ENCODE assay signal across 24 mouse cellular contexts in the genomic region with DNA sequence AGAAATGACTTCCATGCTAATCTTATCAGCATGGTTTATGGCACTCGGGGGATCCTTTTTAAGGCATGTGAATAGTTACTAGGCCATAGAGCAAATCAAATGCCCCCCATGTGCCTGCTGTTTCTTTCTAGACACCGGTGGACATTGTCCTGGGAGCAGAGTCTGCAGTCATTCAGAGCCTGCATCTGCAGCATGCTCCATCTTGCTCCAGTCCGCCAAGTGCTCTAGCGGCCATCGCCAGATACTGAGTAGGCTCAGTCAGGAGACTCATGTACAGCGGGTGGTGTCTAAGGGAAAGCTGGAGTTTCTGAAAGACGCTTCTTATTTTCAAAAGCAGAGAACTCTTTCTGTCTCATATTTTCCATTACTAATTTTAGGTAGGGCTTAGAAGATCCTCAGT.
"Had no signal": no experiment of that assay in that cellular context is flagged by ENCODE, and none has a peak within 500 bp of the region (broad histone marks: within the 10 kb centered on the region; RNA-seq: fewer than 3 reads in every experiment).

No protein-coding gene starts in this region.

- H3K27me3 ChIP-seq: heart, embryonic 13.5 days; heart, embryonic 15.5 days; hindbrain, embryonic 13.5 days; hindbrain, embryonic 15.5 days; kidney, embryonic 15.5 days; limb, embryonic 12.5 days; liver, embryonic 13.5 days; liver, embryonic 15.5 days had no signal

- DNase-seq: gastrocnemius, postnatal 14 days; gastrocnemius, postnatal 36 days; heart, adult 18-20 months; heart, postnatal 14 days; heart, postnatal 36 days; kidney, adult 18-20 months; kidney, adult 9 months; kidney, postnatal 14 days; kidney, postnatal 36 days; liver; liver, embryonic 13.5 days had no signal

- H3K27ac ChIP-seq: heart, embryonic 10.5 days; heart, embryonic 13.5 days; heart, embryonic 15.5 days; hindbrain, embryonic 13.5 days; hindbrain, embryonic 15.5 days; hindbrain, postnatal 0 days; kidney, embryonic 15.5 days; kidney, postnatal 0 days; left cerebral cortex, adult 2 months; limb, embryonic 10.5 days; limb, embryonic 12.5 days; liver, embryonic 13.5 days; liver, embryonic 15.5 days had no signal

- ATAC-seq: hindbrain, postnatal 0 days had no signal

- H3K4me3 ChIP-seq: heart, embryonic 10.5 days; heart, embryonic 13.5 days; heart, embryonic 15.5 days; hindbrain, embryonic 13.5 days; hindbrain, embryonic 15.5 days; kidney, embryonic 15.5 days; left cerebral cortex, adult 2 months; limb, embryonic 10.5 days; limb, embryonic 12.5 days; liver, embryonic 13.5 days; liver, embryonic 15.5 days had no signal

- H3K4me2 ChIP-seq: heart, embryonic 13.5 days; heart, embryonic 15.5 days; hindbrain, embryonic 13.5 days; hindbrain, embryonic 15.5 days; kidney, embryonic 15.5 days; limb, embryonic 12.5 days; liver, embryonic 11.5 days; liver, embryonic 13.5 days; liver, embryonic 15.5 days had no signal

- H3K4me1 ChIP-seq: heart, embryonic 10.5 days; heart, embryonic 13.5 days; heart, embryonic 15.5 days; hindbrain, embryonic 13.5 days; hindbrain, embryonic 15.5 days; kidney, embryonic 15.5 days; limb, embryonic 10.5 days; limb, embryonic 12.5 days had no signal

- H3K9me3 ChIP-seq: heart, embryonic 10.5 days; heart, embryonic 13.5 days; heart, embryonic 15.5 days; hindbrain, embryonic 13.5 days; hindbrain, embryonic 15.5 days; kidney, embryonic 15.5 days; limb, embryonic 10.5 days; limb, embryonic 12.5 days; liver, embryonic 13.5 days; liver, embryonic 15.5 days had no signal

- H3K9ac ChIP-seq: heart, embryonic 13.5 days; heart, embryonic 15.5 days; hindbrain, embryonic 13.5 days; hindbrain, embryonic 15.5 days; kidney, embryonic 15.5 days; limb, embryonic 12.5 days; liver, embryonic 13.5 days; liver, embryonic 15.5 days had no signal
